Mouse (Mus musculus): ENCODE data around the gene Scel.

The Scel gene

DNA sequence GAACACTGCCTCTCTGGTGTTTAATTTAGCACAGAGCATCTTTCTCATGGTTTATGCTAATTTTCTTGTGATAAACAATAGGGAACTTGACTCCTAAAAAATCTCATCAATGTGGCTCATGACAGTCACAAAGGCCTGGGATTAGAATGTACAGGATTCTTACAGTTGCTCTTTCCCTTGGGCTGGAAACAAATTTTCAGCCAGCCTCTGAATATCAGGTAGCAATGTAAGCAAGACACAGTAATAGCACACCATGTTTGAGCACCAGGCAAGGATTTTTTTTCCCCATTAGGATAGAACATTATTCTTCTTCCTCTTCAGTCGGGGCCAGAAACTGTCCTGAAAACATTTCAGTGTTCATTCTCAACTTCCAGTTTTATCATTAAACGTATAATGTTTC lies 55.3 kb downstream of the Scel start:
- DNase-seq (ENCODE audit: low read depth, low spot score) = no peak

DNA sequence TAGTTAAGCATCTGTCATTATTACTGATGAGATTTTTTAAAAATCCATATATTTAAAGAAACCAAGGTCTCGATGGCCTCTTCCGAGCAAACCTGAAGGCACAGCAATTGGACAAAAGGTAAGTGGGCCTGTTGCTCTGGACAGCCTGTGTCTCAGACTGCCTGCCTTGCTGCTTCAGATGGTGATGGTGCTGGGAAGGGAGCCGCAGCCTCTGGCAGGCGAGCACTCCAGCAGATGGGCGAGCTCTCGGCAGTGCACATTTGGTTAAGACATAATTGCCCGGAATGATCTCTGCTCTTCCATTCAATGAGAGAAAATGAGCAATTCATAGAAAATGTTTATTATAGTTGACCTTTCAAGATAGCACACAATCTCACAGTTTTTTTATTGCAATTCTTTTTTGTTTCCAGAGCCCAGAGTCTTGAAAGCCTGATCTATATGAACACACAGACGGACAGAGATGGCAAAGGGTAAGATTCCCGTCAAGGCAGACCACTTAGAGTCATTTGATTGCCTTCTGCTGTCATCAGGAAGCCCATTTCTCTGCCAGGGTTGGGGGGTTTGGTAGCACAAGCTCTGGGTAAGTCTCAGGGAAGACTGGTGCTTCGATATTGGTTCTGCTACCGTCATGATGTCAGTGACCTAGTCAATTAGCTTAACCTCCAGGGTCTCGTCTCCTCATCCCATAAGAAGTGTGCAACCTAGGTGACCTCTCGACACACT lies 58.6 kb downstream of the Scel start:
- DNase-seq (ENCODE audit: low read depth, low spot score) = no peak

DNA sequence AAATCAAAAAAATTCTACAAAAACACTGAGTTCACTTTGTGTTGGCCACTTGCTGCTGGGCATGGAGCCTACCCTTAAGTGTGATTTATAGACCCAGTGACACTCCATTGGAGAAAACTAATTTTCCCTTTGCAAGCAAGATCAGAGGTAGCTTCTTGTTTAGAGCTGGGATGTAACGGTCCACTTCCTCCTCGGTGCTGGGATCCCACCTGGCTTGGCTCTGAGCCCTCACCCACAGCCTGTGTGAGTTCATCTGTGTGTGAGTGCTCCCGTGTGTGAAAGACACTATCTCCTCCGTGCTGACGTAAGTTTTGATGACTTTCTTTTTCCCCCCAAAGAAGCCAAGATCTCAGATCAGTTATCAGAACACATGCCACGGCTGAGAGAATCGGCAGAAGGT lies 62.7 kb downstream of the Scel start:
- DNase-seq (ENCODE audit: low read depth, low spot score) = no peak

DNA sequence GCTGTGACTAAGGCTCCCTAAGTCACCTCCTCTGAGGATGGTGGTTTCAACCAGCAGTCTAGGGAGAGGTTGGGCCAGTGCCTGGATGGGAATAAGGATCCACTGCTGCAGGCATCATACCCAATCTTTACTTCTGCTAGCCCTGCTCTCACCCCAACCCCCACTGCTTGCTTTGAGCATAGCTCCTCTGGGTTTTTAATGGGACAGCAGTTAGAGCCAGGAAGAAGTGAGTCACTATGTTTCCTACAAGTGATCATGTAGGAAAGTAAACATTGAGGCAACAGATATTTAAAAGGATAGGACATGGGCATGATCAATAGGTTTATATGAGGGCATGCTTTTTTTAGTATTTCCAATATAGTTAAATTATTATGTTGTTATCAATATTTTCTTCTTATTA lies 63.9 kb downstream of the Scel start:
- no peak for DNase-seq (ENCODE audit: low read depth, low spot score)

DNA sequence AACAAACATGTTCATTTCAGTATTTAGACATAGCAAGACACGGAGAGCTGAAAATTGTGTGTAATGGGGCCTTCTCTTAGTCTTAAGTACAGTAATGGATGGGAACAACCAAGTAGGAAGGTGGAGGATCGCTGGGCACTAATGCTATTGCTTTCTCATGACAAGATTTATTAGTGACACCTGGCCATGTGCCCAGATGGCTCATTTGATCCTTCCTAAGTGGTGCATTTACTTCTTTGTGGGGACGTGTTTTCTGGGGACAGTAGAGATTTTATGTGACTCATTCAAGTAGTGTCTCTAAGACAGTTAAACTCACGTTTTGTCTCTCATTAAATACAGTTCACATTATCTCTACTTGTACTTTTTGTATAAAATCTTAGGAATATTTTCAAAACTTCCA lies 73.5 kb downstream of the Scel start:
- DNase-seq (ENCODE audit: low read depth, low spot score) = no peak

GRCm38 (mm10) chr14:103587208-103587900 lies 74.2 kb downstream of the Scel start:
- no peak for DNase-seq (ENCODE audit: low read depth, low spot score)

- DNase-seq (ENCODE audit: low read depth, low spot score) = peak; percentile 34
Measured at GRCm38 (mm10) chr14:103589819-103590218, 76.7 kb downstream of the Scel start.

DNA sequence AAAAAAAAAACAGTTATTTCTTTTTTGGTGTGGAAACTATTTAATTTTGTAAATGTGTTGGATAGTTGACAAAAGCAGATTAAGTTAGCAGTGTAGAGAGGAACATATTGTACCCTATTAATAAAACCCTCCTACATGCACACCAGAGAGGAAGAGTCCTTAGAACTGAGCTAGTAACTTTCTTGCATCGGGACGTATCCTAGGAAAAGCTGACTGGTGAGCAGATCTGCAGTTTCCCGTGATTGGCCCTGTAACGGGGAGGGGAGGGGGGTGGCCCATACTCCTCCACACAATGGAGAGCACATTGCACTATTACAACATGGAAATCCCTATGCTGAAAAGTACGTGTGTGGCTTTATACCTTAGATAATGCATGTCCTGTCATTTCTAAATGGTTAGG lies 82.7 kb downstream of the Scel start:
- no peak for DNase-seq (ENCODE audit: low read depth, low spot score)

- no peak for DNase-seq (ENCODE audit: low read depth, low spot score)
Measured at GRCm38 (mm10) chr14:103608063-103608462, 94.9 kb downstream of the Scel start.

GRCm38 (mm10) chr14:103613573-103614271 lies 100.6 kb downstream of the Scel start:
- peak; percentile 24 for DNase-seq (ENCODE audit: low read depth, low spot score)

GRCm38 (mm10) chr14:103614272-103614587 lies 101.1 kb downstream of the Scel start:
- DNase-seq (ENCODE audit: low read depth, low spot score) = no peak

GRCm38 (mm10) chr14:103619756-103620155 lies 106.6 kb downstream of the Scel start:
- no peak for DNase-seq (ENCODE audit: low read depth, low spot score)

- DNase-seq (ENCODE audit: low read depth, low spot score) = no peak
Measured at GRCm38 (mm10) chr14:103621207-103621606, 108.1 kb downstream of the Scel start.

DNA sequence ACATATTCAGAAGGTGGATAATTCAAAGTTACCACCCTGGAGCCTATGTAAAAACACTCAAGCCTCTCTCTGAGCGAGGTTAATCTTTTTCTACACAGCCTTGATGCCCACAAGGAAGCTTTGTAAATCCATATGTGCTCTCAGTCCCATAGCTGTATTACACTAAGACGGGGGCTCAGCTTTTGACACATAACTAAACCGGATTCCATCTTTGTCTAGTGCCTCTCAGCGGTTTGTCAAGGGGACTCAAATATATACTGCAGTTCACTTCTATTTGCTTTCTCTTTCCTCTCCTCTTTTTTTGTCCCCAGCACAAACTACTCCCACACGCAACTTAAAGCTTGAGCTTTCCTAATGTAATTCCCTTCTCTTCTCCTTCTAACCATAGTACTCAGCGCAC lies 113.0 kb downstream of the Scel start:
- no peak for DNase-seq (ENCODE audit: low read depth, low spot score)

DNA sequence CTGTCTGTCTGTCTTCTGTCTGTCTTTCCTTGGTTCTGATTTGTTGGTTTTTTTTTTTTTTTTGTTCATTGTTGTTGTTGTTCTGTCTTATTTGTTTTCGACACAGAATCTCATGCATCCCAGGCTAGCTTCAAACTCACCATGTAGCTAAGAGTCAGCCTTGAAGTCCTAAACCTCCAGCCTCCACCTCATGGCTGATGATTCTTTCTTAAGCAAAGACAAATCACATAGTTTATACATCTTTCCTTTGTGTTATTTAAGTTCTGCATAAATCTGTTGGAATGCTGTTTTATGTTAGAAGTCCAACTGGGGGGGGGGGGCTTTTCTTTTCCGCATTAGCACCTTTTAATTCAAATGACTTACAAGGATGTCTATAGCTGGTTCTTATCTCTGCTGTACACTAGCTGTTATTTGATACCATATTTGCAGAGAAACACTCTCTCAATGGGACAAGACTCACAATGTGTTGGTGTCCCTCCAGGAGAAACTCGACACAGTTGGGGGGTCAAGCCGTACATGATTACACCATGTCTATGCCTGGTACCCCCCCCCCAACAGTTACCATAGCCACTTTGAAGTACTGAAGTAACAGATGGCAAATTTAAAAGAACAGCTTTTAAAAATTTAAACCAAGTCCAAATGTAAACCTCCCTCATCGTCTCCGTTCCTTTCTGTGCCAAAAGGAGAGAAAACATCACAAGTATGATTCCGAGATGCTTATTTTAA lies 116.7 kb downstream of the Scel start:
- DNase-seq (ENCODE audit: low read depth, low spot score) = peak; percentile 42

- DNase-seq (ENCODE audit: low read depth, low spot score) = no peak
Measured at GRCm38 (mm10) chr14:103630545-103630944, 117.4 kb downstream of the Scel start.

GRCm38 (mm10) chr14:103643933-103644332 lies 130.8 kb downstream of the Scel start:
- no peak for DNase-seq (ENCODE audit: low read depth, low spot score)

GRCm38 (mm10) chr14:103647981-103648380 lies 134.8 kb downstream of the Scel start:
- no peak for DNase-seq (ENCODE audit: low read depth, low spot score)

DNA sequence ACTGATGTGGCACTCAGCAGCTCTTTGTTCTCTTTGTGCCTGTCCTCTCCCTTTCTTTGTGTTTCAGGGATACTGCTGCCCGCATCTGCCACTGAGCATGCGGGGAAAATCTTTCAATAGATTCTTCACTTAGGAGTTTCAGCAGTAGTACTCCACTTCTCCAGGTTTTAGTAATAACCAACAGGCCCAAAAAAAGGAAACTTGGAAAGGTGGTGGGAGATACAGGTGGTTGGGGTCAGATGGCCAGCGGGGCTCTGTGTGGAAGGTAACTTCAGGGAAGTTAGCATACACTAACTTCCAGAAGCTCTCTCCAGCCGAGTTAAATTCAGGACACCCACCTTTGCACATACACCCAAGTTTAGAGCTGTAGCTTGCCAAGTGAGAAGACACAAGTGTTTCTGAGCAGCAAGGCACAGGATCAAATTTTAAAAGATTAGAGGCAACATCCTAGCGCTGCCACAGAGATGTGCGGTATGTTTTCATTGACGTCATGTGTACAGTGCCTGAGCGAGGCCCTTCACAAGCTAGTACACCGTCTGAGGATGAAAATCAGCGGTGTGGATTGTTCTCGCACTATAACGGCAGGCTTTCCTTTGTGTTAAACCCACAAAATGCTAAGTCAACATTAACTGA lies 135.6 kb downstream of the Scel start:
- DNase-seq (ENCODE audit: low read depth, low spot score) = peak; percentile 72

DNA sequence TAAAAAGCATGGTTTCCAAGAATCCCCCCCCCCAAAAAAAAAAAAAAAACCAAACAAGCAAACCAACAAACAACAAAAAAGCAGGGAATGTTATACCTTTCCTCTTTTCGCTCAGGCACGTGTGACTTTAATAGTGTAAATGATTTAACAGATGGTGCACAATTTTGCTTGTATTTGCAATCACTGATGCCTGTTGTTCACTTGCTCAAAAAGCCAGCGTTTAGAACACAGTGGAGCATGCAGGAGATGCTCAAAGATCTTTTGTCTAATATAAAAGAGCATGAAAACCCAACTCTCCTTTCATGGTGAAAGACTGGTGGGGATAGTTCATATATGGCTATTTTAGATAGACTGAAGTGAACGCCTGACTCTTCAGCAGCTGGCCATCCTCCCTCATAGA lies 136.2 kb downstream of the Scel start:
- no peak for DNase-seq (ENCODE audit: low read depth, low spot score)

DNA sequence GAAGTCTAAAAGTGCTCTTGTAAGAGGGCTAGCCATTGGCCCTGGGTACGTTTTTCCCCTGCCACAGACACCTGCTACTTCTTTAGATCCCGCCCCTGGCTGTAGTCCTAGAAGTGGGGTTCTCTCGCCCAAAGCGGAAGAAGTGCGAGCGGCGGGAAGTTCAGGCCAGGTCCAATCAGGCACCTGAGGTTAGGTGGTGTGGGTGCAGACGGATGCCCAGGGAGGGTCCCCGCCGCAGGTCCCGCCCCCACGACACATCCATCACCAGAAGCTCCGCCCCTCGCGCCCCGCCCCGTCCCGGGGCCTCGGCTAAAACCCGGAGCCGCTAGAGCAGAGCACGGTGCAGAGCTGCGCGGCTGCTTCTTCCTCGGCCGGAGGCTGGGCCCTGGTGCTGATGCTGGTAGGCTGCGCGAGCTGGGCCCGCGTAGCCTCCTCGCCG lies 136.8 kb downstream of the Scel start, which contains the start of gene Slain1:
TSS of gene Slain1 (plus strand) at position 333 of the 439 bp plus-strand sequence.
- DNase-seq (ENCODE audit: low read depth, low spot score) = peak; percentile 85
